Mouse (Mus musculus) activated CD4-positive, CD25-positive, alpha-beta regulatory T cell, adult 9 weeks (primary cell): Measurements from ENCODE around the gene Ift43. TPM values are rescaled to one million over a fixed set of nuclear protein-coding genes. Genes with fewer than 3 reads are reported as not detected.

Experiments
- polyA plus RNA-seq: library from polyadenylated mRNA; unstranded; fragments of 100-300 nt; shearing (Covaris generic); gene quantifications from one replicate; pipeline ENCODE4 v1.2.1, GENCODE M21; 2017

The Ift43 gene
- 5.3 TPM for polyA plus RNA-seq

DNA sequence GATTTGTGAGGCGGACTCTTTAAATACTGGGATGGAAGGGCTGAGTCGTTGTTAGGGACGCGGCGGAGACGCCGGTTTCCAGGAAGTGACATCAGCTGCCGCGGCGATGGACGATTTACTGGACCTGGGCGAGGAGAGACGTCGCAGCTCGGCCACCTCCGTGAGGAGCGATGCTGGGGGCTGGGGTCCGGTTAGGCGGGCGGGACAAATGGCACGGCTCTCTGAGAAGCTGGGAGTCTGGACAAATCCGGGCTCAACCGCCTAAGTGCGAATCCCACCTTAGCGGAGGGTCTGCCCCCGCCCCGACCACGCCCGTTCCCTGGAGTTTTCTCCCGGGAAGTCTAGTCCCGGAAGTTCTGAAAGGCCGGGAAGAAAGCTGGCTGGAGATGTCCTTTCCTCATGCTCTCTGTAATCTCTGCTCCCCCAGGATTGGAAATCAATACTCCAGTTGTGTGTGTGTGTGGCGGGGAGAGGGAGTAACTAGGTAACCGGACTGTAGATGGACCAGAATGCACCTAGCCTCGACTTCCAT is at the start of gene Ift43:
Gene Ift43 (plus strand): TSS at position 61 of the 532 bp plus-strand sequence.

DNA sequence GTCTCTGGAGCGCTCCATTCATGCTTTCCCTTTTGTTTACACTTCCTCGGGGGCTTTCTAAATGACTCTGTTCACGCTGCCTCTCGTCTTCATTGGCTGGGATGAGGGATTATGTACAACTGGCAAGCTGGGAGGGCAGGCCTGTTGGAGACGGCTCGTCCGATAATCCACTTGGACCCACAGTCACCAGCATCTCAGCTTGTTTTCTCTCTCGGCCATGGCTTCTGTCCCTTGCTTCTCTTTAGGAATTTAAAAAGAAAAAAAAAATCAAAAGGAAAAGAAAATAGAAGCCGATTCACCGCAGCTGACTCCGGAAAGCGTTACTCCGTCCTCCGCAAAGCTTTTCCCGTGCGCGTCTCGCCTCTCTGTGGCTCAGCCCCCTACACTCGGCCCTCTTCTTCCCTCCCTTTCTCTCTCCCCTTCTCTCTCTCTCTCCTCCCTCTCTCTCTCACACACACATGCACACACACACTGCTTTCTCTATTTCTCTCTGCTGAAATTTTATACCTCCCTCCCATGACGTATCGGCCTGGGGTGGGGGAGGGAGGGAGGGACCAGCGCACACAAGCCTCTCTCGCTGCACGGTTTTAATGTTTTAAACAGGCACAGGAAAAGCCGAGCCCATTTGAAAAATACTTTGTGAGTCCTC is 3.7 kb upstream of the Ift43 start, which contains the start of gene Tgfb3:
Gene Tgfb3 (minus strand): TSS at position 489 of the 649 bp plus-strand sequence.

Other genes with a start within 250 kb of the Ift43 start
- gene Tgfb3, start 3.5 kb upstream of the Ift43 start, polyA plus RNA-seq = 0.79 TPM
- gene Gpatch2l, start 159.3 kb downstream of the Ift43 start, polyA plus RNA-seq = 35.9 TPM